Mouse (Mus musculus) embryonic facial prominence, embryonic 10.5 days (tissue): Measurements from ENCODE around the gene Ggcx. TPM values are rescaled to one million over a fixed set of nuclear protein-coding genes. Genes with fewer than 3 reads are reported as not detected.

Experiments used
- DNase-seq: peaks from one replicate; pipeline ENCODE4 v3.0.0-alpha.2; 2017; ENCODE audit warnings: low spot score
- H3K27ac ChIP-seq: fragments of 300-500 bp; sonication (generic); replicated peaks from 2 replicates; pipeline ENCODE4 v1.5.1; 2016; ENCODE audit warnings: mild to moderate bottlenecking
- H3K27me3 ChIP-seq: fragments of 300-500 bp; sonication (generic); replicated peaks from 2 replicates; pipeline ENCODE4 v1.6.1; 2016; ENCODE audit warnings: low read depth, mild to moderate bottlenecking; ENCODE audit not compliant: poor library complexity, severe bottlenecking
- H3K36me3 ChIP-seq: fragments of 300-500 bp; sonication (generic); replicated peaks from 2 replicates; pipeline ENCODE4 v1.6.1; 2016; ENCODE audit warnings: mild to moderate bottlenecking, moderate library complexity
- H3K4me1 ChIP-seq: fragments of 300-500 bp; sonication (generic); 2 replicates; pipeline ENCODE4 v1.6.1; 2016
- H3K4me3 ChIP-seq: fragments of 300-500 bp; sonication (generic); 2 replicates; pipeline ENCODE4 v1.5.1; 2016; ENCODE audit warnings: mild to moderate bottlenecking, moderate library complexity
- H3K9me3 ChIP-seq: fragments of 300-500 bp; sonication (generic); 2 replicates; pipeline ENCODE4 v1.6.1; 2016; ENCODE audit warnings: mild to moderate bottlenecking
- WGBS: fragments of 180-500 bp; shearing (Covaris S2); methylation state at CpG from one replicate; pipeline ENCODE4 v1.1.7; 2016; 5-methylcytosine and 5-hydroxymethylcytosine counted together
- polyA plus RNA-seq: library from polyadenylated mRNA; unstranded; fragments of >200 nt; fragmentation: Nextera tagmentation; extraction: Ambion mirVana; gene quantifications from 2 replicates; pipeline ENCODE4 v1.2.1, GENCODE M21; 2016

Gene Ggcx
- polyA plus RNA-seq, 1 experiment from 2014 or later: 20.4 TPM

DNA sequence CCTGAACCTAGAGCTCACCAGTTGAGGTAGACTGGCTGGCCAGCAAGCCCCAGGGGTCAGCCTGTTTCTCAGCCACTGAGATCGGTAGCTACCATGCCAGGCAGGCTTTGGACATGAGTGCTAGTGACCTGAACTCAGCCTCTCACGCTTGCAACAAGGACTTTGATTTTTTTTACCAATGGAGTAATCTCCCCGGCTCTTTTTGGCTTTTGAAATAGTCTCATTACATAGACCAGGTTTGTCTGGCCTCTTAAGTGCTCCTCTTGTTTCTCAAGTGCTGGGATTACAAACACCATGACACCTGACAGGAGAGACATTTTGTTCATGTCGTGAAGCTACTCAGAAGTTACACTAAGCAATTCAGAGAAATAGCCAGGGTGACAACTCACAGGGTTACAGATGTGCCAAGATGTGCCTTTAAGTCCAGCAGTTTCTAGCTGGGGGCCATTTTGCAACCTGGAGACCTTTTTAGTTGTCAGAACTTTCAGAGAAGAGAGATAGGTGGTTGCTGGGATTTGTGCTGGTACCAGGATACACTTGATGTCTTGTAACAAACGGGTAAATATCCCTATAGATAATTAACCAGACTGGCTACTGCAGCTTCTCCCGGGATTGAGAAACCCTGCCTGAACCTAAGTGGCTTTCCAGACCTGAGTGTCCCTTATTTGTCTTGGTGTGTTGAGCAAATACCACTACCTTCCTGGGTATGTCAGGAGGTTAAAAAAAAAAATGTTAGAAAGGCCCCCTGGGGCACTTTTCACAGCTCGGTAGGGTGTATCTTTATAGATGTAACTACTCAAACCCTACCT, 2.1 kb downstream of the Ggcx start:
- Histone ChIP-seq H3K27ac (no peak overlapping the region), H3K9me3 (no peaks in the 10 kb centered on the region), H3K27me3 (no peaks in the 10 kb centered on the region), H3K4me1 (peaks cover 20% of the 10 kb centered on the region), H3K36me3 (peaks cover 42% of the 10 kb centered on the region), H3K4me3 (no peak overlapping the region)
- WGBS: 85% methylated on average over 7 of the region's 7 CpGs
- no peak for DNase-seq

- peaks cover 62% of the 10 kb centered on the region for H3K36me3 ChIP-seq
- H3K4me3 ChIP-seq: no peak overlapping the region
- H3K27me3 ChIP-seq: no peaks in the 10 kb centered on the region
- DNase-seq: no peak
- peaks cover 20% of the 10 kb centered on the region for H3K4me1 ChIP-seq
- no peaks in the 10 kb centered on the region for H3K9me3 ChIP-seq
- WGBS: 91% methylated on average over 4 of the region's 4 CpGs
- no peak overlapping the region for H3K27ac ChIP-seq
Observed at GRCm38 (mm10) chr6:72418279-72418678, 4.2 kb downstream of the Ggcx start.

- H3K4me1 ChIP-seq: peaks cover 11% of the 10 kb centered on the region
- no peak overlapping the region for H3K27ac ChIP-seq
- H3K36me3 ChIP-seq: peaks cover 78% of the 10 kb centered on the region
- DNase-seq: no peak
- H3K27me3 ChIP-seq: no peaks in the 10 kb centered on the region
- no peak overlapping the region for H3K4me3 ChIP-seq
- WGBS: 71% methylated on average over 1 of the region's 1 CpGs
- no peaks in the 10 kb centered on the region for H3K9me3 ChIP-seq
Observed at GRCm38 (mm10) chr6:72419806-72420205, 5.7 kb downstream of the Ggcx start.

DNA sequence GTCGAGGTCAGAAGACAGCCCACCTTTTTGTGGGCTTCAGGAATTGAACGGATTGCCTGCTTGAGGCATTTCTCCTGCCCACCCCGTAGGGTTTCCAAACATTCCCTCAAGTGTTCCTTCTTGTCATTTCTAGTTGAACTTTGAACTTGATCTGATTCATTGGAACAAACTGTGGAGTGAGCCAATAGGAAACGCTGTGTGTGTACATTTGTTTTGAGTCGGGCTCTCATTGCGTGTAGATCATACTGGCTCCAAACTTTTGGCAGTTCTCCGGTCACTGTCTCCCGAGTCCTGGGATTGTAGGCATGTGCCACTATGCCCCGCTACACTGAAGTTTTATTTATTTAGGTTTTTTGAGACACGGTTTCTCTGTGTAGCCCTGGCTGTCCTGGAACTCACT, 6.8 kb downstream of the Ggcx start:
- H3K9me3 ChIP-seq: no peaks in the 10 kb centered on the region
- DNase-seq: no peak
- H3K4me1 ChIP-seq: 0 out of 2 replicates have a peak, but pooled peaks cover under 1% of the 10 kb centered on the region
- no peak overlapping the region for H3K4me3 ChIP-seq
- WGBS: 92% methylated on average over 10 of the region's 10 CpGs
- no peaks in the 10 kb centered on the region for H3K27me3 ChIP-seq
- H3K27ac ChIP-seq: no peak overlapping the region
- H3K36me3 ChIP-seq: peaks cover 88% of the 10 kb centered on the region

DNA sequence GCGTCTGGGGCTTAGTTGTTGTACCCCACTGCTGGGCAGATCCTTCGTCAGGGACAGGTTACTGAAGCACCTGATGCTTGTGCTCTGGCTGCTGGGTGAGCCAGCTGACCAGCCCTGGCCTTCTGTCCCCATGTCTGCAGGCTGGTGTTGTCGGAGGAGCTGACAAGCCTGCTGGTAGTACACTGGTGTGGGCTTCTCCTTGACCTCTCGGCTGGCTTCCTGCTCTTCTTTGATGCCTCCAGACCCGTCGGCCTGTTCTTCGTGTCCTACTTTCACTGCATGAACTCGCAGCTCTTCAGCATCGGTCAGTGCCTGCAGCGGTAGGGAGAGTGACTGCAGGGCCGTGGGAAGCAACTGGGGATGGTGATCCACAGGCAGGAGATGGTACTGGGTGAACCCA, 11.5 kb downstream of the Ggcx start:
- Histone ChIP-seq H3K9me3 (no peaks in the 10 kb centered on the region), H3K27me3 (no peaks in the 10 kb centered on the region), H3K27ac (no peak overlapping the region), H3K4me3 (no peak overlapping the region), H3K36me3 (peaks cover 96% of the 10 kb centered on the region), H3K4me1 (no peaks in the 10 kb centered on the region)
- WGBS: 93% methylated on average over 11 of the region's 11 CpGs
- no peak for DNase-seq

DNA sequence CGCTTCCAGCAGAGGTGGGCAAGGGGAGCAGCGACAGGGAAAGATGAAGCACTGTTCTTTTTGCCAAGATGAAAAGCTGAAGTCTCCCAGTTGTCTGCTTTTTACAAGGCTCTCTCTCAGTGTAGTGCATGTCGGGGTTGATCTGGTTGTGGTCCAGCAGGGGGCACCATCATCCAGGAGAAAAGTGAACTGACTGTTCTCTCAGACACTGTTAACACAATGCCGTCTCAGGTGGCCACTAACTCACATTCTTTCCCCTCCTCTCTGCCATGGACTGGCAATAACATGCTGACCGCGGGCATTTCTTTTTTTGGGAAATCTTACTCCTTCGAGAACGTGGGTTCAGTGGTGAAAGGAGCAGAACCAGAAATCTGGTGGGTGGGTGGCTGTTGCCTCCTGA, 13.9 kb downstream of the Ggcx start:
- peak; percentile 82 for DNase-seq
- Histone ChIP-seq H3K9me3 (no peaks in the 10 kb centered on the region), H3K36me3 (peaks cover 97% of the 10 kb centered on the region), H3K27me3 (no peaks in the 10 kb centered on the region), H3K4me3 (no peak overlapping the region), H3K4me1 (no peaks in the 10 kb centered on the region), H3K27ac (no peak overlapping the region)
- 39% methylated on average over 8 of the region's 8 CpGs for WGBS

DNA sequence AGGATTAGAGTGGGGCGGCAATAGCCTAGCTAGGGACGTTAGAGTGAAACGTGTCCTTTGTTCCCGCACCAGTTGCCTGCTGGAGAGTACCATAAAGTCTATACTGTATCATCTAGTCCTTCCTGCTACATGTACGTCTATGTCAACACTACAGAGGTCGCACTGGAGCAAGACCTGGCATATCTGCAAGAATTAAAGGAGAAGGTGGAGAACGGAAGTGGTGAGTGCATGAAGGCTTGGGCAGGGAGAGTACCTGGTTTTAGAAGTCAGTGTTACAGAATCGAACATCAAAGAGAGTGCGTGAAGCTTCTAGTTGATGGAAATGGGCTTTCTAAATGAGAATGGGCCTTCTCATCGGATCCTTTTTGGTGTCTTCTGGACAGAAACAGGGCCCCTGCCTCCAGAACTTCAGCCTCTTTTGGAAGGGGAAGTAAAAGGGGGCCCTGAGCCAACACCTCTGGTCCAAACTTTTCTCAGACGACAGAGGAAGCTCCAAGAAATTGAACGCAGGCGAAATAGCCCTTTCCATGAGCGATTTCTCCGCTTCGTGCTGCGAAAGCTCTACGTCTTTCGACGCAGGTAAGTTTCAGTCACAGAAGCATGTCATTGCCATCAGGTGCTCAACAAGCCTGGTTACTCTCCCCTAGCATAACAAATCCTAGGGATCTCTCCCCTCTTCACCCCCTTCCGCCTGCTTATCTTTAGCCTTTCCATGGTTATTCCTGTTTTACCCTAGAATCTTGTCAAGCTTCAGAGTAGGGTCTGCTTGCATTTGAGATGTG, 15.1 kb downstream of the Ggcx start:
- Histone ChIP-seq H3K27ac (no peak overlapping the region), H3K36me3 (peaks cover 97% of the 10 kb centered on the region), H3K4me1 (no peaks in the 10 kb centered on the region), H3K27me3 (no peaks in the 10 kb centered on the region), H3K9me3 (no peaks in the 10 kb centered on the region), H3K4me3 (no peak overlapping the region)
- WGBS: 91% methylated on average over 21 of the region's 21 CpGs
- no peak for DNase-seq

GRCm38 (mm10) chr6:72430989-72431921, 17.1 kb downstream of the Ggcx start:
- WGBS: 36% methylated on average over 5 of the region's 5 CpGs
- Histone ChIP-seq H3K4me1 (no peaks in the 10 kb centered on the region), H3K27ac (no peak overlapping the region), H3K4me3 (no peak overlapping the region), H3K9me3 (no peaks in the 10 kb centered on the region), H3K36me3 (peaks cover 97% of the 10 kb centered on the region), H3K27me3 (no peaks in the 10 kb centered on the region)
- DNase-seq: no peak

DNA sequence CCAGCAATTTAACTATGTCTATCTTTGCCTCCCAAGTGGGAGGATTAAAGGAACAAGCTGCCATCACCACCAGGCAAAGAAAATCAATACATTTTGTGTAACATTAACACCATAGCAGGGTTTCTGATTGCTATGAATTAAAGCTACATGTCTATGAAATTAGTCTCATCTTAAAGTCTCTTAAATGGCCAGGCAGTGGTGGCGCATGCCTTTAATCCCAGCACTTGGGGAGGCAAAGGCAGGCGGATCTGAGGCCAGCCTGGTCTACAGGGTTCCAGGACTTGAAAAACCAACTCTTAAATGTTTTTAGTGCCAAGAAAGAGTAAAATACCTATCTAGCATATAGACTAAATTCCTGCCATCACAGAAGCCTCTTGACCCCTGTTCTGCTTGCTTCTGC, 18.0 kb downstream of the Ggcx start:
- 91% methylated on average over 2 of the region's 2 CpGs for WGBS

GRCm38 (mm10) chr6:72438226-72438625, 24.1 kb downstream of the Ggcx start:
- peak overlapping the region; percentile 94 for H3K4me3 ChIP-seq
- peak overlapping the region; percentile 100 for H3K27ac ChIP-seq
- H3K36me3 ChIP-seq: peaks cover 50% of the 10 kb centered on the region
- no peak for DNase-seq
- WGBS: 4% methylated on average over 5 of the region's 5 CpGs
- no peaks in the 10 kb centered on the region for H3K27me3 ChIP-seq
- peaks cover 31% of the 10 kb centered on the region for H3K4me1 ChIP-seq
- H3K9me3 ChIP-seq: no peaks in the 10 kb centered on the region

More for the DNA sequence above, 18.0 kb downstream of the Ggcx start:
- no peaks in the 10 kb centered on the region for H3K27me3 ChIP-seq
- DNase-seq: no peak
- peaks cover 7% of the 10 kb centered on the region for H3K4me1 ChIP-seq
- no peaks in the 10 kb centered on the region for H3K9me3 ChIP-seq
- H3K4me3 ChIP-seq: no peak overlapping the region
- peaks cover 97% of the 10 kb centered on the region for H3K36me3 ChIP-seq
- no peak overlapping the region for H3K27ac ChIP-seq

DNA sequence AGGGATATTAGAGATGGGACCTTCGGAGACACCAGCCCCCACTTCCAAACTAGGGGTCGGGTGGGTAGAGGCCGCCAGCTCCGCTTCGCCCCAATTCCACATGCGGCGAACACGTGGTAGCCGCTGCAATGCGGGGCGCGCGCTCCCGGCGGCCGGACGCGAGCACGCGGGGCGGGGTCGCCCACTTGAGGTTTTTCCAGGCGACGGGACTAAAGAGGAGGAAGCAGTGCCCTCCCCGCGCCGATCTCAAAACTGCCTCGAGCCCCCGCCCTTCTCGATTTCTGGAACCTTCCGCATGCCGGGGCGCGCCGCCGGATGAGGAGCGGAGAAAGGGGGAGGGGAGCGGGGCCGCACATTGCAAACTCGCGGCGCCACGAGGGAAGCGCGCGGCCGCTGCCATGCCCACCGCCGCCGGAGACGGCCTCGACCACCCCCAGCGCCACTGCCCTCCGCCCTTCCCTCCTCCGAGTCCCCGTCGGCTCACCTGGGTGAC, 24.8 kb downstream of the Ggcx start:
- Histone ChIP-seq H3K9me3 (no peaks in the 10 kb centered on the region), H3K36me3 (peaks cover 43% of the 10 kb centered on the region), H3K27me3 (no peaks in the 10 kb centered on the region), H3K4me3 (peak overlapping the region; percentile 94), H3K27ac (peak overlapping the region; percentile 100), H3K4me1 (peaks cover 31% of the 10 kb centered on the region)
- under 1% methylated on average over 57 of the region's 57 CpGs for WGBS
- peak; percentile 86 for DNase-seq
